Mouse (Mus musculus) liver, embryonic 14.5 days (tissue): ENCODE data around the gene Sgtb.

Experiments
- CTCF ChIP-seq: IDR thresholded peaks from 2 replicates; pipeline ENCODE4 v1.5.1; 2016; ENCODE audit warnings: antibody characterized with exemption, low read depth, control low read depth
- EP300 ChIP-seq: IDR thresholded peaks from 2 replicates; pipeline ENCODE4 v1.6.1; 2016; ENCODE audit warnings: antibody characterized with exemption, low read depth

DNA sequence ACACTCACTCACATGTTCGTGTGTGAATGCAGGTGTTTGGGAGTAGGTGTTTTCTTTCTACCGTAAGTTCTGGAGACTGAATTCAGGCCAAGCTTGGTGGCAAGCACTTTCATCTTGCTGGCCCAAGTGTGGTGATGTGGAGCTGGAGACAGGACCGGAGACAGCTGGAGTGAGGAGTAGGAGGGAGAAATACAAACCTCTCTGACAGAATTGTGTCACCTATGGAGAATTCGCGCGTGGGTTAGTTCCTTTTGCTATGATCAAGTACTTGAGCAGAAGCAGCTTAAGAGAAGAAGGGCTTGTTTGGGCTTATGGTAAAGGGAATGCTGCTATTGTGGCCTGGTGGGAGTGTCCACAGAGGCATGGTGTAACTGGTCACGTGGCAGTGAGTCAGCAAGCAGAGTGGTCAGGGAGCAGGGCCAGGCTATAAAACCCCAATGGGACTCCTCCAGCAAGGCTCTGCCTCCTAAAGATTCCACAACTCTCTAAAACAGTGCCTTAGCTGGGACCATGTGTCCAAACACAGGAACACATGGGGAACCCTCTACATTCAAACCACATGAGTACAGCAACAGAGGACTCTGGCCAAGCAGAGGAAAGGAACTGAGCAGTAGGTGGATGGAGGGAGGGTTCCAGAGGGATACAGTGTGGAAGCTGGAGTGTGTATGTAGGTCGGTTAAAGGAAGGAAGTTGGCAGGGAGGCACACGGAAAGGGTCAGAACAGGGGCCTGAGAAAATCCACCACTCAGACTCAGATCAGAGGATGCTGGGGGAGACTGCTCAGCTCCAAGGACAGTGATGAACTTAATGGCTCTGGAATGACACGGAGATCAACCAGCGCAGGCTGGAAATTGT, 14.8 kb upstream of the Sgtb start:
- no peak for TF ChIP-seq CTCF
- TF ChIP-seq EP300 = no peak
